Mouse (Mus musculus) C2C12 (cell line): ENCODE measurements around the gene Nmt1. TPM values are rescaled to one million over a fixed set of nuclear protein-coding genes. Genes with fewer than 3 reads are reported as not detected.

ENCODE experiments used
- H3K27me3 ChIP-seq: one replicate; pipeline ENCODE4 v1.6.1; 2011; ENCODE audit not compliant: control insufficient read depth, insufficient read depth, insufficient read length
- H3K36me3 ChIP-seq: one replicate; pipeline ENCODE4 v1.6.1; 2011; ENCODE audit not compliant: control insufficient read depth, insufficient read depth
- H3K4me3 ChIP-seq: one replicate; pipeline ENCODE4 v1.5.1; 2011; ENCODE audit warnings: mild to moderate bottlenecking, control low read depth; ENCODE audit not compliant: poor library complexity, insufficient read depth, severe bottlenecking
- H3K79me2 ChIP-seq: one replicate; pipeline ENCODE4 v1.6.1; 2011; ENCODE audit not compliant: control insufficient read depth, insufficient read depth
- H3K79me3 ChIP-seq: one replicate; pipeline ENCODE4 v1.6.1; 2011; ENCODE audit warnings: low read depth, control low read depth
- H3ac ChIP-seq: one replicate; pipeline ENCODE3; 2011; ENCODE audit warnings: low read depth; ENCODE audit not compliant: control insufficient read depth, insufficient read length
- CEBPB ChIP-seq: IDR thresholded peaks from one replicate; pipeline ENCODE4 v1.6.1; 2011; ENCODE audit warnings: low read depth, mild to moderate bottlenecking, control low read depth, moderate library complexity
- CTCF ChIP-seq: IDR thresholded peaks from one replicate; pipeline ENCODE4 v1.5.1; 2011; ENCODE audit not compliant: control insufficient read depth, insufficient read depth, insufficient read length
- FOSL1 ChIP-seq: IDR thresholded peaks from one replicate; pipeline ENCODE4 v1.8.0; 2011; ENCODE audit warnings: mild to moderate bottlenecking, low read length; ENCODE audit not compliant: poor library complexity, insufficient read depth, severe bottlenecking
- MAX ChIP-seq: IDR thresholded peaks from one replicate; pipeline ENCODE4 v1.6.1; 2011; ENCODE audit warnings: mild to moderate bottlenecking, control low read depth
- MYOD1 ChIP-seq: IDR thresholded peaks from one replicate; pipeline ENCODE4 v1.6.1; 2011; ENCODE audit warnings: low read depth; ENCODE audit not compliant: control insufficient read depth, insufficient read length
- MYOG ChIP-seq: IDR thresholded peaks from one replicate; pipeline ENCODE4 v1.6.1; 2011; ENCODE audit not compliant: control insufficient read depth, insufficient read length; ENCODE audit errors: extremely low read depth
- USF1 ChIP-seq: IDR thresholded peaks from one replicate; pipeline ENCODE4 v1.6.1; 2011; ENCODE audit warnings: low read depth, mild to moderate bottlenecking, control low read depth, moderate library complexity
- polyA plus RNA-seq: library from polyadenylated mRNA; unstranded; fragments of >200 nt; fragmentation: generic; extraction: Trizol; gene quantifications from one replicate; pipeline ENCODE4 v1.2.1, GENCODE M21; 2012; ENCODE audit warnings: missing spikeins

Nmt1 gene
- polyA plus RNA-seq, 1 experiment: 64.9 TPM

DNA sequence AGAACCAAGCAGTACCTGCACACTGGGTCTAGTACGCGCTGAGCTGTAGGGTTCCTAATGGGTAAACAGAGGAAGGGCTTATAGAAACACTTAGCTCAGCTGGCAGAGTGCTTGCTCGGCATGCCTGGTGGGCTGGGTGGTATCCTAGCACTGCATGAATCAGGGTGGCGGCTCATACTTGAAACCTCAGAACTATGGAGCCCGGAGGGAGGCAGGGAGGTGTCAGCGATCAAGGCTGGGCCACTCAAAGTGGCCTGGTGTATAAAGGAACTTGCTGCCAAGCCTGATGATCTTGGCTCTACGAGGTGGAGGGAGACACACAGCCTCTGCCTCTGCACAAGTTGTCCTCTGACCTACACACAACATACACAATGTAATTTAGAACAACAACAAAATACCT, 19.4 kb upstream of the Nmt1 start:
- no peak overlapping the region for H3ac ChIP-seq
- H3K4me3 ChIP-seq: no peak overlapping the region
- H3K27me3 ChIP-seq: no peaks in the 10 kb centered on the region
- peaks cover 99% of the 10 kb centered on the region for H3K79me2 ChIP-seq
- peaks cover 66% of the 10 kb centered on the region for H3K79me3 ChIP-seq
- peaks cover 32% of the 10 kb centered on the region for H3K36me3 ChIP-seq
- no peak for TF ChIP-seq FOSL1
- no peak for TF ChIP-seq CEBPB
- TF ChIP-seq CTCF: no peak
- no peak for TF ChIP-seq MYOD1
- no peak for TF ChIP-seq USF1
- no peak for TF ChIP-seq MAX
- TF ChIP-seq MYOG: no peak

DNA sequence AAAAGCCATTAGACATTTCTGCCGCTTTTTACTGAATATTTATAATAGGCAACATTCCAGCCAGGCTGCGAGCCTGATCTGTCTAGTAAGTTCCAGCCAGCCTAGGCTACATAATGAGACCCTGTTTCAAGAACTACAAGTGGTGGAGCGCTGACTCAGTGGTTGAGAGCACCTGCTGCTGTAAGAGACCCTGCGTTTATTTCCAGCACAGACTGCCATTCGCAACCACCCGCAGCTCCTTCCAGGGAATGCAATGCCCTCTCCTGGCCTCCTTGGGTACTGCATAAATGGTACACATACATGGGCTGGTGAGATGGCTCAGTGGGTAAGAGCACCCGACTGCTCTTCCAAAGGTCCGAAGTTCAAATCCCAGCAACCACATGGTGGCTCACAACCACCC, 18.8 kb upstream of the Nmt1 start:
- Histone ChIP-seq H3K36me3 (peaks cover 34% of the 10 kb centered on the region), H3K79me3 (peaks cover 66% of the 10 kb centered on the region), H3ac (no peak overlapping the region), H3K79me2 (peaks cover 98% of the 10 kb centered on the region), H3K4me3 (no peak overlapping the region), H3K27me3 (no peaks in the 10 kb centered on the region)
- peak; percentile 29 for TF ChIP-seq MYOD1
- no peak for TF ChIP-seq USF1

DNA sequence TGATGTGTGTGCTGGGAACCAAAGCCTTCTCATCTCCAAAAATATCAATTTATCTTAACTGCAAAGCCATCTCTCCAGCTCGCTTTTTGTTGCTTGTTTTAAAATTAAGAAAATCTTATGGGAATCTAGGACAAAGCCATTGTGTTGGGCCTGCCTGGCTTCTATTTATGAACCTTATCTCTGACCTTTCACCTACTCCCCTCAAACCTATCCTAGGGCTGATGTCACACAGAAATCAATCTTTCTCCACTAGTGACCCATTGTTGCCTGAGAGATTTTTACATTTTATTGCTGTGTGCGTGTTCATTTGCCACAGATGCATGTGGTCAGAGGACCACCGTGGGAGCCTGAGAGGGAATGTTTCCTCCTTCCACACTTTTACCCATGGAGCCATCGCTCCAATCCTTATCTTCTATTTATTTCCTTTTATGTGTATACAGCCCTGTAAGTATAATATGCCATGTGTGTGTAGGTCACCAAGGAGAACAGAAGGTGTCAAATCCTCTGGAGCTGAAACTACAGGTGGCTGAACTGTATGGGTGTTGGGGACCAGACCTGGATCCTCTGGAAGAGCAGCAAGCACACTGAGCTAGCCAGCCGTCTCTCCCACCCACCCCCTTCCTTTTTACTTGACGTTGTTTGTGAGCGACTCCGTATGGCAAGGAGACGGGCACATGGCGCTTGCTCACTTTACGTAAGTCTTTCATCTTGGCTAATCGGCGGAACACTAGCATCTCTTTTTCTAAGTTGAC, 17.4 kb upstream of the Nmt1 start:
- TF ChIP-seq MYOD1: no peak
- H3K4me3 ChIP-seq: no peak overlapping the region
- H3ac ChIP-seq: no peak overlapping the region
- peaks cover 34% of the 10 kb centered on the region for H3K36me3 ChIP-seq
- H3K79me3 ChIP-seq: peaks cover 67% of the 10 kb centered on the region
- peaks cover 97% of the 10 kb centered on the region for H3K79me2 ChIP-seq
- H3K27me3 ChIP-seq: no peaks in the 10 kb centered on the region

GRCm38 (mm10) chr11:103011206-103011497, 16.8 kb upstream of the Nmt1 start:
- Histone ChIP-seq H3ac (no peak overlapping the region), H3K27me3 (no peaks in the 10 kb centered on the region), H3K36me3 (peaks cover 34% of the 10 kb centered on the region)

DNA sequence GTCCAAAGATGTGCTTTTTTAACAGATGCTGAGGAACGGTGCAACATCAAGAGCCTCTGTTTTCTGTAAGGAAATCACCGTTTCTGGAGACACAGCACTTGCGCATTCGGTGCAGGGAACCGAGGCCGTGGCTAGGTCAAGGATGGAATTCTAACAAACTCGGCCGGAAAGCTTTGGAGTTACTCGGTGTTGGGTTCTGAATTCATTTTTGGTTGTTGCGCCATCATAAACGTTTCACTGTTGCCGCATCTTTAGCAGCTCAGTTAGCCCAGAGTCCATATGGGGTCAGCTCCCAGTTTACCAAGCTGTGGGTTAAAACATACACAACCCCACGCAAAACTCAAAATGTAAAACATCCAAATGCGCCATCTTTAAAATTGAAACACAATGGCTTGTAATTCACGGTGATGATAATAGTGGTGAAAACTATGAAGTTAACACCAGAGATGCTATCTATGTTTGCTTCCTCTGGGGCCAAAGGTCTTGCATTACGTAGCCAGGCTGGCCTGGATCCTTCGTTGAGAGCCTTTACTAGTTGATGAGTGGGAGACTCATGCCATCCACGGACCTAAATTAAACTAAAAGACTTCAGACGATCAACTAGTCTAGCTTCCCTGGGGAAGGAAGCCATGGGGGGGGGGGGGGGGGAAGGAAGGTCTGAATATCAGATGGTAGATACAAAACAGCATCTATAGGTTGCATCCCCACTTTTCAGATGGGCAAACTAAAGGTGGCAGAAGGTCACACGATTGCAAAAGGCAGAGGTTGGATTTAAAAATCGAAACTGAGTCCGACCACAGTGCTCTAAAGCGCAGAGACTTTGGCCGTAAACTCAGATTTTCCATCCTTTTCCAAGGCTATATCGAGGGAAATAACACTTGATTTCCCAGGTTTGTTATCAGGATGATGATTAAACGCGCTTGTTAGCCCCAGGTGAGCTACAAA, 11.8 kb upstream of the Nmt1 start:
- peaks cover 16% of the 10 kb centered on the region for H3K36me3 ChIP-seq
- peak overlapping the region; percentile 75 for H3K4me3 ChIP-seq

More at GRCm38 (mm10) chr11:103011206-103011497, 16.8 kb upstream of the Nmt1 start:
- Histone ChIP-seq H3K4me3 (no peak overlapping the region), H3K79me2 (peaks cover 97% of the 10 kb centered on the region), H3K79me3 (peaks cover 71% of the 10 kb centered on the region)
- TF ChIP-seq MAX (no peak), USF1 (no peak), MYOD1 (no peak), MYOG (no peak), CTCF (no peak), CEBPB (no peak), FOSL1 (no peak)

GRCm38 (mm10) chr11:103016930-103017329, 11.1 kb upstream of the Nmt1 start:
- peaks cover 21% of the 10 kb centered on the region for H3K36me3 ChIP-seq
- no peaks in the 10 kb centered on the region for H3K27me3 ChIP-seq
- H3K79me2 ChIP-seq: peaks cover 46% of the 10 kb centered on the region
- H3ac ChIP-seq: peak overlapping the region; percentile 65
- peaks cover 35% of the 10 kb centered on the region for H3K79me3 ChIP-seq
- peak overlapping the region; percentile 75 for H3K4me3 ChIP-seq
- TF ChIP-seq MYOG (no peak), USF1 (no peak), MYOD1 (no peak), MAX (peak; percentile 96), CEBPB (no peak), FOSL1 (no peak)

More for the DNA sequence above, 11.8 kb upstream of the Nmt1 start:
- TF ChIP-seq USF1 (no peak), MYOG (no peak), CEBPB (peak; percentile 30), CTCF (no peak), MAX (no peak), FOSL1 (no peak)
- Histone ChIP-seq H3K27me3 (no peaks in the 10 kb centered on the region), H3ac (peak overlapping the region; percentile 65), H3K79me2 (peaks cover 54% of the 10 kb centered on the region), H3K79me3 (peaks cover 42% of the 10 kb centered on the region)
